8 mouse cellular contexts compared by ENCODE assay signal in the genomic region with DNA sequence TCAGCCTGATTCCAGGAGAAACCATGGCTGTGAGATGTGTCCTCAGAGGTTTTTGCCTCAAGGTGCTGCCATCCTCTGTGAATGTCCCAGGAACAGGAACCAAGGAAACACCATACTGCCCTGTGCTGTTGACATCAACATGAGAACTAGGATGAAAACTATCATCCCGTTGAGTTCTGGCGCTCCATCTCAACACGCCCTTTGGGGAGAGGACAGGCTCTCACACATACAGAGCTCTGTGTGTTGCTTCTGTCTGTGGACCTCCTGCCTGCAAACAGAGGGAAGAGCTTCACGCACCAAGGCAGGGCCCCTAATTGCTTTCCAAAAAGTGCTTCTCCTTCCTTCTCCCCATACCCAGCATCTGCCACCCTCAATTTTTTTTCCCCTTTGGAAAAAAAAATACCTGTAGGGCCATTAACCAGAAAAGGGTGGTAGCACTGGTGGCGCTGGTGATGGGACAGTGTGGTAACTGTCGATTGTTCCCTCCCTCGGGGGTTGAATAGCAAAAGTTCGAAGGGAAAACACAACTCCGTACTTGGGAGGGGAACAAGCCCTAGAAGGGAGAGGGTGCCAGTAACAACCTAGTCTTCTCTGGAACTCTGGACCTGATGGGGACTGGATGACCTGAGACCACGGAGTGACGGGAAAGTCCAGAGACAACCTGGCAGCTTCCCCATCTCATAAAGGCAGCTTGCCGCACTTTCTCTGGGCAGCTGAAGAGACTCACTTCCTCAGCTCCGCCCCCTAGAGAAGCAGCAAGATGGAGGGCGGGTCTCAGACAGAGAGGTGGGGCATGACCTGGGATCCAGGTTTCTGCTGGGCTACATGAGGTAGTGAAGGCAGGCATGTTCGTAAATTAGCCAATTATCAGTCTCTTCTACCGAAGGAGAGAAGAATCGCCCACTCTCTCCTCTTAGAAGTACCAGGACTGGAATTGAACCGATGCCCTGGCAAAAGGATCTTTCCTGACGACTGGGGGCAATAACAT. TPM values are rescaled to one million over a fixed set of nuclear protein-coding genes. Genes with fewer than 3 reads are reported as not detected.
A peak's percentile ranks its signal among the peaks of the same experiment; 100 is the strongest.
DNase-seq lines count a peak whose midpoint lies in the region; ATAC-seq lines count a peak whose summit lies in the region.

No protein-coding gene starts in this region.

- DNase-seq in T-cell, adult 2 months (ENCODE audit: low spot score), result peak; percentile 89
- DNase-seq in lung, adult 18-20 months, result peak; percentile 63 to 76
- DNase-seq in spleen, postnatal 4 days (ENCODE audit: low spot score in 2 of 2), result peak; percentile 87 to 91
- no peak for DNase-seq in left cerebral cortex, postnatal 4 days
- DNase-seq in adrenal gland, postnatal 4 days (ENCODE audit: low spot score in 2 of 2), result no peak
- no peak for DNase-seq in layer of hippocampus, postnatal 14 days (ENCODE audit: low spot score in 2 of 2)

- intact Hi-C loops in left cerebral cortex, postnatal 4 days (cut with DNase I), result no loop called here

- ATAC-seq in CD4-positive, CD25-positive, alpha-beta regulatory T cell, adult 4 months, result peak; percentile 44
- peak; percentile 50 to 65 for ATAC-seq in hematopoietic stem cell, adult 5-6 weeks (replicated peaks in 1 of 2; ENCODE audit: insufficient read depth in 1 of 2, low FRiP score in 2 of 2, low TSS enrichment in 1 of 2, low read depth in 1 of 2, poor library complexity in 2 of 2, severe bottlenecking in 2 of 2)

RNA-seq across cellular contexts. Expression of a gene that starts 11.1 kb away (rescaled TPM):
- polyA plus RNA-seq in CD4-positive, CD25-positive, alpha-beta regulatory T cell, adult 4 months (2017; shearing (Covaris generic)), result 100 to 1,000 TPM; 346 to 405 TPM
- total RNA-seq in hematopoietic stem cell, adult 5-6 weeks (2017), result 61.7 and 69.9 TPM in 2 replicates
- 10 to 100 TPM; 53.8 to 54.4 TPM for total RNA-seq in left cerebral cortex, postnatal 4 days (2021)
- total RNA-seq in adrenal gland, postnatal 4 days (2021), result 10 to 100 TPM; 88.2 to 89.0 TPM
- total RNA-seq in layer of hippocampus, postnatal 14 days (2021), result 10 to 100 TPM; 60.6 to 63.4 TPM

RNA-seq across cellular contexts. Expression of a gene that starts 11.9 kb away (rescaled TPM):
- polyA plus RNA-seq in CD4-positive, CD25-positive, alpha-beta regulatory T cell, adult 4 months (2017; shearing (Covaris generic)), result 1 to 10 TPM; 3.1 to 3.7 TPM
- total RNA-seq in hematopoietic stem cell, adult 5-6 weeks (2017), result 6.8 and 7.7 TPM in 2 replicates
- 100 to 1,000 TPM; 180 to 186 TPM for total RNA-seq in left cerebral cortex, postnatal 4 days (2021)
- 1 to 10 TPM; 6.4 to 7.6 TPM for total RNA-seq in adrenal gland, postnatal 4 days (2021)
- total RNA-seq in layer of hippocampus, postnatal 14 days (2021), result 100 to 1,000 TPM; 144 to 163 TPM

RNA-seq across cellular contexts. Expression of a gene that starts 45.0 kb away (rescaled TPM):
- not detected for polyA plus RNA-seq in CD4-positive, CD25-positive, alpha-beta regulatory T cell, adult 4 months (2017; shearing (Covaris generic))
- total RNA-seq in hematopoietic stem cell, adult 5-6 weeks (2017), result 288 and 568 TPM in 2 replicates
- total RNA-seq in left cerebral cortex, postnatal 4 days (2021), result under 1 TPM in 1 of 2 experiments, not detected in 1; 0.32 TPM
- total RNA-seq in adrenal gland, postnatal 4 days (2021), result 10 to 100 TPM in 1 of 2 experiments, 1 to 10 TPM in 1; 2.8 to 12.9 TPM
- total RNA-seq in layer of hippocampus, postnatal 14 days (2021), result under 1 TPM; 0.14 to 0.52 TPM

Comparison
In these comparisons a context has a peak if more than half of its experiments do, and no peak if none do; other contexts are left out.
1. DNase-seq: peak in T-cell, adult 2 months (single experiment), lung, adult 18-20 months (2 of 2) and spleen, postnatal 4 days (2 of 2); none in left cerebral cortex, postnatal 4 days (single experiment), adrenal gland, postnatal 4 days (0 of 2) and layer of hippocampus, postnatal 14 days (0 of 2).
2. RNA of a gene that starts 11.9 kb away (total RNA-seq): 180 to 186 TPM in left cerebral cortex, postnatal 4 days and 144 to 163 TPM in layer of hippocampus, postnatal 14 days; 6.4 to 7.6 TPM in adrenal gland, postnatal 4 days and 6.8 to 7.7 TPM in hematopoietic stem cell, adult 5-6 weeks; every median in the first group is over 10 times any median in the second.
3. RNA of a gene that starts 45.0 kb away (total RNA-seq): 288 to 568 TPM in hematopoietic stem cell, adult 5-6 weeks; 2.8 to 12.9 TPM in adrenal gland, postnatal 4 days, 0.14 to 0.52 TPM in layer of hippocampus, postnatal 14 days and 0.32 TPM in left cerebral cortex, postnatal 4 days; every median in the first group is over 10 times any median in the second.